Mouse (Mus musculus) heart, adult 18-20 months (tissue): ENCODE measurements around the gene Gng8. TPM values are rescaled to one million over a fixed set of nuclear protein-coding genes. Genes with fewer than 3 reads are reported as not detected.

ENCODE experiments used
- DNase-seq, 2 experiments: peaks; one replicate each; pipeline ENCODE4 v3.0.0; 2021 to 2022; ENCODE audit warnings: mixed read lengths in 1 of 2
- total RNA-seq, 2 experiments: library from RNA; stranded (reverse); gene quantifications; 2 replicates each; pipeline ENCODE4 v1.2.3; 2021

Gng8 gene
- total RNA-seq, 2 experiments from 2014 or later = 0.47 TPM; not detected in 1

DNA sequence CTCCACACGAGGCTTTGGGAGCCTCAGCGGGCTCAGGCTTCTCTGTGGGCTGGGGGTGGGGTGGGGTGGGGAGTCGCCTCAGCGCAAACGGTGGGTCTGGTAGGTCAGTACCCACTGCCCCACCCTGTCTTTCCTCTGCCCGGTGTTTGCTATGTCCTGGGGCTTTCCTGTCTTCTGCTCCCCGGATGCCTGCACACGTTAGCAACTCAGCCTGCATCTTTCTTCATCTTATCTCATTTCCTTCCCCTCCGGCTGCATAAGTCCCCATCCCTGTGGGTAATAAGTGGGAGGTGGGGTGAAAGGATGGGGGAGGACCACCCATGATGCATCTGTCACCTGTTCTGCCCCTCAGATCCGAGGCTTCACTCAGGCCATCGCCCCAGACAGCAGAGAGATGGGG lies 16.8 kb downstream of the Gng8 start:
- no peak for DNase-seq

DNA sequence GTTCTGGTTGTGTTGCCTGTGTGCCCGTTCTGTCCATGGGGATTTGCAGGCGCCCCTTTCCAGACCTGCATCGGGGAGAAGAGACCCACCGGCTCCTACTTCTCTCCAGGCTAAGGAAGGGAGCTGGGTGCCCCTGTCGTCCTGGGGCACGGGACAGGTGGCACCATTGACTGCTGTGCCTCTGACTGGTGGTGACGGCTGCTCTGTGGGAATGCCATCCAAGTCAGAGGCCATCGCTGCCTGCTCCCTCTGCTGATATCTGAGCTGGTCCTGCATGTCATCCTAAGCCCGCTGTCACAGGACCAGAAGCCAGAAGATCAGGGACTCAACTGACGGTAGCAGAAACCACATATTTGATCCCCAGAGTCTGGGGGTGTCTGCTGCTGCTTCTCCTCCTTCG lies 17.3 kb downstream of the Gng8 start:
- no peak for DNase-seq

DNA sequence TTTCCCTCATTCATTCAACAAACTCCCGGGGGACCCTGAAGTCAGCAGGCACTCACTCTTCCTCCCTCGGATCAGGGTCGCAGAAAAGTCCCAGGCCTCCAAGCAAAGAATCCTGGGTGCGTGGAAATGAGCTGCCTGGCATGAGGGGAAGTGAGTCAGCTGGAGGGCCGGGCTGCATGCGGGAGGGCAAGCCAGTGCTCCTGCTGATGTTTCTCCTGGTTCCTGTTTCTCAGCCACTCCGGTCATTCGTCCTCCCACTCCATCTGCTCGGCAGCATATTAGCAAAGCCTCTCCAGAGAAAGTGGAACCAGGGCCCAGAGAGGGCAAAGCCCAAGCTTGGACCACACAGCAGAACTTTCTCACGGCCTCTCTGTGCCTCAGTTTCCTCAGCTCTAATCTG lies 18.3 kb downstream of the Gng8 start:
- DNase-seq = peak in 1 of 2 experiments; percentile 60

DNA sequence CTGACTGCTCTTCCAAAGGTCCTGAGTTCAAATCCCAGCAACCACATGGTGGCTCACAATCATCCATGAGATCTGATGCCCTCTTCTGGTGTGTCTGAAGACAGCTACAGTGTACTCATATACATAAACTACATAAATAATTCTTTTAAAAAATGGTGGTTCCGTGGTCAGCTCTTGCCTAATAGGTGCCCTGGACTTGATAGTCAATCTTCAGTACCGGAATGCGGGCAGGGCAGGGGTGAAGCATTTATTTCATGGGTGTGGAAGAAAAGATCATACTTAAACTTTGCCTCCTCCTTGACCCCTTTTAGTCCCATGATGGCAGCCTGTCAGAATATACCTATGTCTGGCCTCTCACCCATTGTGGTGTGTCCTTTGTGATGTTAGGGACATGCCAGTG lies 20.3 kb downstream of the Gng8 start:
- DNase-seq = no peak

DNA sequence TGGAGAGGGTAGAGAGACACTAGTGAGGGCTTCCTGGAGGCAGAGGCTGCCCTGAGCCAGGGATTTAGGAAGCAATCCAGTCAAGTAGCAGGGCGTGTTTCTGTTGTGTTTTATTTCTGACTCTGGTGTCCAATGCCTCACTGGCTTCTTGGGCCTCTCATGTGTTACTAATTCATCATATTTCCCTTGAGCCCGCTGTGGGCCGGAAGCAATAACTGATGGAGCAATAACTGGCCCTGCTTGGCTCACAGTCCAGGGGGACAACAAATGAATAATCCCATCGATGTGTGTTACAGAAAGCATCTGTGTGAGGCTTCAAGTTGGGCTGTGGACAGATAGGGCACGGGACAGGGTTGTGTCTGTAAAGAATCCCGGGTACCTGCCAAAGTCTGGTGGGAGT lies 20.8 kb downstream of the Gng8 start:
- DNase-seq = peak; percentile 68 to 83

DNA sequence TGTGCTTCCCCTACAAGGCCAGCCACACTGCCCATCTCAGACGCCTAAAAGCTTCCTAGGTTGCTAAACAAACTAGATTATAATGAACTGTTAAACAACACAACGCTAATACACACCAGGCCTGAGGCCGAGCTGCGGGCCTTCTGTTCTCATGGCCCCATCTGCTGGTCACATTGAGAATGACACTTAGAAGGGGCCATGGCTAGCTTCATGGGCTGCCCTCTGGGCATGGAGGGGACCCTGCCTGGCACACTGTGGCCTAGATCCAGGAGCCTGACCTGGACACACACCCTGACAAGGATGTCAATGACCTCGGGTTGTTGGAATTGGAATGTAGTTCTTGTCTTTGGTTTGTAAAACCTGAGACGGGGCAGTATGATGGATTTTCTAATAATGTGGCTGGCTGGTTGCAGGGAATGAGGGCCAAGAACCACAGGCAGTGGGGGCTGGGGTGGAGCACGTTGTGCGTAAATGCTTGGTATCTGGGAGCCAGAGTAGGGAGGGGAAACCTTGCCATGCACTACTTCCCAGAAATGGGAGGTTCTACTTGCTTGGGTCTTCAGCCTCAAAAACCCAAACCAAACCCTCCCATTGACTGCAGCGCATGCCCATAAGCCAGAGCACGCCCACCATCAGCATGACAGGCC lies 22.3 kb downstream of the Gng8 start:
- peak; percentile 77 to 88 for DNase-seq

DNA sequence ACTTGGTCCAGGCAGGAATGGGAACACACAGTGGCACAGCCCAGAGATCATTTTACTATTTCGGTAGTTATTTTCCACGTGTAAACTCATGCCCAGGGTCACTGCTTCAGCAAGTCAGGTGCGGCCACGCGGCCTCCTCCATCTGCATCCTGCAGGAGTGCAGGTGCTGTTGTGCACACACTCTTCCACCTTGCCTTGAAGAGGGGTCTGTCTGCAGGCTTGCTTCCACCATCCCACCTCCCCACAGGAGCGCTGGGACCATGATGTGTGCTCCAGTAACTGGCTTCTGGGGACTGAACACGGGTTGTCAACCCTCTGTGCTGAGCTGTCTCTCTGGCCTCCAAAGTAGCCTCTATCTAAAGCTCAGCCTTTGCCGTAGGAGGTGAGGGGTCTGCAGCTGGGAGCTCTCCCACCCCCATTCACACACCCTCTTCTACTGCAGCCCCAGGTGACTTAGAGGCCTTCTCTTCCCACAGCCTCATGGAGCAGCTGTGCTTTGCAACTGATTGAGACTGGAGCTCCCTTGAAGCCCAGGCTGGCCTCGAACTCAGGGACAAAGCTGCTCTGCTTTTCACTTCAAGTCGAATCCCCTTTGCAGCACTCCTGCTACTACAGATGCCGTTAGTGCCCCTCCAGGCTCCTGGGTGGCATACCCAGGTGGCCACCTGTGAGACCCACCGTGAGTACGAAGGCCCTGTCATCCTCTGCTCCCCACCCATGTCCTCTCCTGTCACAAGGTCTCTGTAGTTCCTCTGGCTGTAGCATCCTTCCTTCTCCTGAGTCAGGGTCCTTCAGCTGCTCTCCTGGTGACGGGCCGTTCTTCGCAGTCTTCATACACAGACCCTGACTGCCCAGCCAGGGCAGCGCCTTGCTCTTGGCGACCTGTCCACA lies 23.1 kb downstream of the Gng8 start:
- no peak for DNase-seq

DNA sequence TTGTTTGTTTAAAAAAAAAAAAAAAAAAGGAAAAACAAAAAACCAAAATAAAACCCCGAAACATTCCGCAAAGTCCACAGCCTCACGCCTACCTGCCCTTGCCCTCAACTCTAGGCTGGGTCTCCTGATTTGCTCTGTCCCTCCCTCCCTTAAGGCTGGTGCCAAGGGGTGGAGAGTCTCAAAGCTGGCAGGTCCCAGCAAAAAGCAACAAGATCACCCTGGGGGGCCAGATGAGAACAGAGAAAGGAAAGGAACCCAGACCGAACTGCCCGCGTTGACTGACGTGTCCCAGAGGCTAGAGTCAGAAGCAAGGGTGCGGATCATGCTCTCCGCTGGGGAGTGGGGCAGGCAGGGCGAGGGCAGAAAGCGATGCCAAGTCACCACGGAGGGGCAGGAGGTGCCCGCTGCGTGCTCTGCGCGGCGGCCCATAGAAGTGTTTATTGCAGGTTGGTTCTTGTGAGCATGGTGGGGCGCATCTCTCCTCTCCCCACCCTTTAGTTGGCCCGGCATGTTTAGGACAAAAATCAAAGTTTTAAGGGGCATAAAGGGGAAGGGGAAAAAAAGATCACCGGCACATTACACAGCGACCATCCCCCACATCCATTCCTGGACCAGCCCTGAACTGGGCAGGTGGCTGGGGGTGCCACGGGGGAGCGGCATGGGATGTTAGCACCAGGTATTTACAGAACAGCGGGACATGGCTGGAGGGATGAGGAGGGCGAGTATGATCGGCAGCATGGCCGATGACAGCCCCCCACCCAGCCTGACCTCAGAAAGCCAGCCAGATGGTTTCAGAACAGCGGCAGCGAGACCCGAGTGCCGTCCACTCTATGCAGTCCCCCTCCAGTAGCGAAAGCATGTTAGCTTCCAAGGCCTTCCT lies 24.1 kb downstream of the Gng8 start:
- DNase-seq = no peak

DNA sequence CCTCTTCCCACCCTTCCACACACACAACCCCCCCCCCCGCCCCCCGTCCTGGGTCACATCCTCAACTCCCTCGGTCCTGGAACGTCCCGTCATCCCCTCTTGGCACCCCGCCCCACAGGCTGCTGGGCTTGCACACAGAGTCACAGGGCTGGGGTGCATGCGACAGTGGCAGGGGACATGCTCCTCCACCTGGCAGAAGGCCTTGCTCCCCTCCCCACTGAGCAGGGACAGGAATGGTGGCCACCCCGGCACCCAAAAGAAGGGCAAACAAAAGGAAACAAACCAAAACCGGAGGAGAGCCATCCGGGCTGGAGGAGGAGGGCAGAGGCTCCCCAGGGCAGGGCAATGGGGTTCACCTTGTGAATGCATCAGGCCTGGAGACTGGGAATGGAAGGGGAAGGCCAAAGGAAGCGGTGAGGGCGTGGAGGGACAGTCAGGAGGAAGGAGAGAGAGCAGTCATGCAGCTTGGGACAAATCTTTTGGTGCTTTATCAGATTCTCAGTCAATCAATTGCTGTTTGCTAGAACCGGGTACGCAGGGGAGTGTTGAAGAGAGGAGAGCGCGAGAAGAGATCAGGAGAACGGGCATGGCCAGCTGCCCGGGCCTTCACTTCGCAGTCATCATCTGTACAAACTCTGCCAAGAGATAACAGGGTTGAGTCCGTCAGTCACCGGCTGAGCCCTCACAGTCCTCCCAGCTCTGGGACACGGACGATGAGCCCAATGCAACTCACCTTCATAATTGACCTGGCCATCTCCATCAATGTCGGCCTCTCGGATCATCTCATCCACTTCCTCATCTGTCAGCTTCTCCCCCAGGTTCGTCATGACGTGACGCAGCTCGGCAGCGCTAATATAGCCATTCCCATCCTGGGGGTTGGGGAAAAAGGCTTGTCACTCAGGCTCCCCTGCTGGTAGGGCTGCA lies 25.0 kb downstream of the Gng8 start:
- DNase-seq = peak in 1 of 2 experiments; percentile 47

DNA sequence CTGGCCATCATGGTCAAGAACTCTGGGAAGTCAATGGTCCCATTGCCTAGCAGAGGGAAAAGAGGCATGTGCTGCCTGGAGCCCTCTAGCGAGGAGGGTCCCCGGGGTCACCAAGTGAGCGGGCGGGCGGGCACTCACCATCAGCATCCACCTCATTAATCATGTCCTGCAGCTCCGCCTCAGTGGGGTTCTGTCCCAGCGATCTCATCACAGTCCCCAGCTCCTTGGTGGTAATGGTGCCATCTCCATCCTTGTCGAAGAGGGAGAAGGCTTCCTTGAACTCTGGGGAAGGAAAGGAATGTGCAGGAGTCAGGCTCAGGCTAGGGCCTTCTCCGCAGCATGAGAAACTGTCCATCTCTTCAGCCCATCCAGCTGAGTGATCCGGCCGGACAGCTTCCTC lies 25.9 kb downstream of the Gng8 start:
- DNase-seq = no peak

DNA sequence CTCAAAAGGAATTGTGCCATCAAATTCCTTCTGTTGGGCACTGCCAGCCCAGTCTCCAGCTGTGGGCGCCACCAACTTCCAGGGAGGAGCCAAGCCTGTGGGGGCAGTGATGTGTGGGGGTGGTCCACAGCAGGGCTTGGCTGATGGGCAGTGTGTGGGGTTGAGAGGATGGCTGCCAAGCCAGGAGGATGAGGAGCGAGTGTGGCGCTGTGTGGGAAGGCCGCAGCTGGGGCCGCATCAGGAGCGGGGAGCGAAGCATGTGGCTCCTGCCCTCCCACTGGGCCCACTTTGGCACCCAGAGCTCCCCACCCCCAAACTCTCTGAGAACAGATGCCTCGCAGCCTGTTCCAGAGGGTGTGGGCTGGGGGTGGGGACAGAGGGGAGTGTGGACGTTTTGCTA lies 26.4 kb downstream of the Gng8 start:
- DNase-seq = peak in 1 of 2 experiments; percentile 15

DNA sequence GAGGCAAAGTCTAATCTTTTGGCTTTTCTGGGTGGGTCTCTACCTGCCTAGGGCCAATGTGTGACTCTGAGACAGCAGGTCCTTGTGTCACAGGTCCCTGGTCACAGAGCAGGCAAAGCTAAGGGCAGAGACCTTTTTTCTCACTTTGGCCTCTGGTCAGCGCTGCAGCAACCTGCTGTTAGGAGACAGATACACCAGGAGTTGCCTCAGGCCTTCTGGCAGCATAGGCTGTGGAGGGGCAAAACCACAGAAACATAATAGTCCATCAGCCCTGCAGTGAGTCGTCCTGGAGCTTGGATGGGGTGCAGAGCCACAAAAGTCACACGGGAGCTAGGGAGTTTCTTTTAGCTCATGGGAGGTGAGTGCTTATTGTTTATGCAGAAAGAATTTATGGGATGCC lies 27.1 kb downstream of the Gng8 start:
- no peak for DNase-seq

DNA sequence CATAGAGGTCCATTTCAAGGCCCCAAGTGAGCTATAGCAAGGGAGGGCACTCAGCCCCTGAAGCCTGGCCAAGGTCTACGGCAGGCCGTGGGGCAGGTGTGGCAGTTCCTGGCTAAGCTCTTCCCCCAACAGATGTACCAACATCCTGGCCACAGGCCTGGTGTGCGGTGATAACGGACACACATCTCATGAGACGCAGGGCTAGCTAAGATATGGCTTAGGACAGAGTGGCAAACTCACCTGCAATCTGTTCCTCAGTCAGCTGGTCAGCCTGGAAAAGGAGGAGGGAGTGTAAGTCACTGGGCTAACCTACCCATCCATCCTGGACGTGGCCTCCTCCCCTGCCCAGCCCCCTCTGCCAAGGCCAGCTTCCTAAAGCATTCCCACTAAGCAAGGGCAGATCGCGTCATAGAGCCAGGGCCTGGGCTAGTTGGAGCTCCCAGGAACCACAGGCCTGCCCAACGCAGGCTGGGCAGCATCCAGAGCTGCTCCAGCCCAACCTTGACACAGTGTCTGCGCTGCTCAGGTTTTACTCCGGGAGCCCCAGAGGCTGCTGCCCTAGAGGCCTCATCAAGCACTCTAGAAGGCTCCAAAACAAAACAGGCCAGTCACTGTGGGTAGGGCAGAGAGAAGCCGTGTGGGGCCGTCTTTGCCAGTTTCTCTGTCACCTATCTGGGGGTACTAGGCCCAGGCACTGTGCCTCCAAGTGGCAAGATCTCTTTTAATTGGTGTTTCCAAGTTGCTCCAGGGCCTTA lies 28.0 kb downstream of the Gng8 start:
- no peak for DNase-seq

DNA sequence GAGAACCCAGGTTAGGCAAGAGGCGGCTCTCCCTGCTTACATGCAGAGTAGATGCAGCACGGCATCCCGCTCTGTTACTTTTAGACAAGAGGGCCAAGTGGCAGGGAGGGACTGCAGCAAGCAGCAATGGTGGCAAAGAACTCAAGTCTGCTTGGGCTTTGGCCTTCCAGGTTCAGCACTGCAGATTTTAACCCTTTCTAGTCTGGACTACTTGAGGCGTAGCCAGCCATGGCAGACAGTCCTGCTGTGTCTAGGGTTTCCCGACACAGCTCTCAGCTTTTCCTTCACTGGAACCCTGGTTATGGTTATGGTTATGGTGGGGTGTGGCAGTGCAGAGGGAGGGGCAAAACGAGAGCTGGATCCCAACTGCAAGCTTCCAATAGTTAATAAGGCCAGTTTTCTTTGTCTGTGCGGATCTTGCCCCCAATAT lies 28.6 kb downstream of the Gng8 start:
- DNase-seq = no peak

DNA sequence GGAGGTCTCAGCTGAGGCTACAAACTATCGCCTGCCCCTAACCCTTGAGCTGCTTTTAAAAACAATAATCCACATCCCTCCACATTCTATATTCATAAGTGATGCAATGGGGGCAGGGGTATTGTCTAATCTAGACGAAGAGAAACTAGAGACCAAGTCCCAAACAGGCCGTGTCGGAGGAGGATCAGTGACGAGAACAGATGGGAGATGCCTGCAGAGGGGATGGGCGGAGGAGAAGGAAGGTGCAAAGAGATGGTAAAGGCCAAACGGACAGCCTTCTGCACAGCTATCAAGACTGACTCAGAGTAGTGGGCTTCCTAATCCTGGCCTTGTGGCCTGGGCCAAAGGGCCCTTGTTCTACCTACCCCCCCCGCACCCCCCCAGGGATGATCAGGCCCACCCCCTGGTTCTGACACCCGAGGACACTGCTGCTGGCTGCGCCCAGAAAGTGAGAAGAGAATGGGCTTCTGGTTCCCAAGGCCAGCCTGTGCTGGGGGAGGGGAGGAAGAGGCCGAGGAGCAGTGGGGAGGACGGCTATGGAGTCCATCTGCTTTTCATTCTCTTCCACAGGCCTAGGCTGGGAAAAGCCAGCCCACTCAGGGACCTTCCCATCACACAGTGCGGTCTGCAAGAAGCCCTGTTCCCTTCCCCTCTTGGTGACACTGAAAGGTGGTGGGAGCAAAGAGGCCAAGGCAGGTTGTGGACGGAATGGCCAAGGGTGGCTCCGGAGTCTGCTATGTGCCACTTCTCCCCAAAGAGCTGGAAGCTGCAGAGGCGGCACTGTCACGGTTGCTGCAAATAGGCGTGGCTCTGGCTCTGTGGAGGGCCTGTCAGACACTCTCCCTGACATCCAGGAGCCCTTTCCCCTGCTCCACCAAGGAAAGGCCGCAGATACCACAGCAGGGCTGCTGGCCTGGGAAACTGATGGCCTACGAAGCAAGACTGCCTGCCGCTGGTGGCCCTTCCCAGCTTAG lies 29.5 kb downstream of the Gng8 start:
- DNase-seq = peak in 1 of 2 experiments; percentile 43

DNA sequence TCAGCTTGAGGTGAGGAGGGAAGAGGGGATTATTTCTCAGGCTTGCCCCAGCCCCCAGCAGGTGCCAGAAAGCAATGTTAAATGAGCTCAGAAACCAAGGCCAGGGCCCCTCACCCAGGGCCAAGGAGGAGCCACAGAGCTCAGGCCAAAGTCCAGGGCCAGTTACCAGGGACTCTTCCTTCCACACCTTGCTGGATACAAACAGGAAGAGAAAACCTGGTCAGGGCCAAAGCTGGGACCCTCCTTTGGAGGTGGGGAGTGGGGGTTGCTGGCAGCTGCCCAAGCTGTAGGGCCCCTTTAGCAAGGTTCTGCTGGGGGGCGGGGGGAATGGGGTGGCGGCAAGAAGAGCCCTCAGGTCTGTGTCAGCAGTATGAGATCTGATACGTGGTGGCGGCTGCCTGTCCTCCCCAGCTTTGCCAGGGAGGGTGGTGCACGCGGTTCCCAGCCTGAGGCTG lies 30.3 kb downstream of the Gng8 start:
- no peak for DNase-seq

DNA sequence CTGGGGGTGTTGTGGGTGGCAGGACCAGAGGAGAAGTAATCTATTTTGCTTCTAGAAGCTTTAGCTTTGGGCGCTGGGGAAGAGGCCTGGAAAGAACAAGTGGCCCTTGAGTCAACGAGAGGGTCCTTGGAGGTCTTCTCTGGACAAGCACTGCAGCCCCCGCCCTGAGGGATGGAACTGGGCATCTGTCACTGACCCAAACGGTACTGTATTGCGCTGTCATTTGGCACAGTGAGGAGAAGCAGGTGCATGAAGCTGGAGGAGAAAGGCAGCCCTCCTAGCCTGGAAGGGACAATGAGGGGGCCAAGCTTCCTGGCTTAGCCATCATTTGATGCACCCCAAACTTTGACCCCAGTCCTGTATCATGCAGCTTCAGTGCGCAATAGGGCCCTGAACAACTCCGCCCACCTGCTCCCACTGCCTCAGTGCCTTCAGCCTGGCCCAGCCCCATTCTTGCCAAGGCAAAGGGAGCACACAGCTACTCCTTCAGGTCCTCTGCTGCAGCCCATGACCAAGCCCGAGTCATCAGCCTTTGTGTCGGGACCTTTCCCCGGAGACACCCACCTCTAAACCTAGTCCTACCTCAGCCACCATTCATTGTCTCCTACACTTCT lies 30.9 kb downstream of the Gng8 start:
- DNase-seq = peak in 1 of 2 experiments; percentile 25

DNA sequence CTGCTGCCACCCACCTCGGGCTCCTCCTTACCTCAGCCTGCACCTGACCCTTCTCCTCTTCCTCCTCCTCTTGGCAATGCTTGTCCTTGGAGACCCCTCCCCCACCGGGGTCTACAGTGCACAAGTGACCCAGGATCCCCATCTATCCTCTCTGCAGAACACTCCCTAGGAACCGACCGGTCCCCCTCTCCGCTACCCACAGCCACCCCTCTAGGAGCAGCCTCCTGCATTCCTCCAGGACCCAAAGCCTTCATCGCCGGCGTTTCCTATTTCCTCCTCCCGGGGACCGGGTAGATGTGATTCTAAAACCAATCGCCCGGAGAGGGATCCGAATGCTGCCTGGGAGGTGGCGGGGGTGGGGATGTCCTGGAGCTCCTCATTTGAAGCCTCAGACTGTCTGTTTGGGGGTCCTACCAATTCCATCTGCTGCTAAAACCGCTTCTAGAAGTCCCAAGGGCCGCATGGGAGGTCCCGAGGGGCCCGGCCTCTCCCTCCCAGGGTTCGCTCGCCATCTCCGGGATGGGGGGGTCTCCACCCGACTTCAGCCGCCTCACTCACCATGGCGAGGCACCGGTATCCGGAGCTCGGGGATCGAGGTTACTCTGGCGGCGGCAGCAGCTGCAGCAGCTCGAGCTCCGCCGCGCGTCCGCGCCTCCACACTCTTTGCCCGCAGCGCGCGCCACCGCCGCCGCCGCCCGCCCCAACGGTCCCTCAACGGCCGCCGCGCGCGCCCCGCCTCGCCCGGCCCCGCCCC lies 31.9 kb downstream of the Gng8 start:
- DNase-seq = peak in 1 of 2 experiments; percentile 35
